Mouse (Mus musculus): Measurements from ENCODE around the gene Pkn1. TPM values are rescaled to one million over a fixed set of nuclear protein-coding genes. Genes with fewer than 3 reads are reported as not detected.

The Pkn1 gene
- total and polyA plus RNA-seq, 3 experiments: 89.4 to 153 (median 104) TPM

DNA sequence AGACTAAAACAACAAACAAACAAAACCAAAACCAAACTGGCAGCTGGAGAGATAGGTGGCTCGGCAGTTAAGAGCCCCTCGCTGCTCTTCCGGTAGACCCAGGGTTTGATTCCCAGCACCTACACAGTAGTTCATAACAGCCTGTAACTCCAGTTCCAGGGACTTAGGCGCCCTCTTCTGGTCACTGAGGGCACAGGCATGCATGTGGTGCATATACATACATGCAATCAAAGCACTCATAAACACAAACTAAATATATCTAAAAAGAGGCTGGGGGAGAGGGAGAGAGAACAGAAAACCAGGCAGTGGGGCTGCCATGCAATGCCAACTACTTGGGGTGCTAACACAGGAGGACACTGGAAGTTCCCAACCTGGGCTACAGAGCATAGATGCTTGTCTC lies 38.4 kb upstream of the Pkn1 start:
- peak overlapping the region; percentile 83; the same call in 1 of the 2 replicates for H3K4me3 ChIP-seq (ENCODE audit: low read depth, low read length)
- H3K9me3 ChIP-seq (replicated peaks): peaks cover 6% of the 10 kb centered on the region
- TF ChIP-seq GATA1 (IDR thresholded peaks at IDR 0.05; ENCODE audit: borderline replicate concordance, low read length) (no peak), CTCF (IDR thresholded peaks at IDR 0.05; ENCODE audit: low read depth, low read length) (0 out of 2 replicates have a peak, but pooled peaks have one; percentile 12)
- no peaks in the 10 kb centered on the region for H3K27me3 ChIP-seq (ENCODE audit: insufficient read depth, low read length)
- no peak for DNase-seq (ENCODE audit: low spot score)
- peaks cover 88% of the 10 kb centered on the region for H3K4me1 ChIP-seq (ENCODE audit: insufficient read depth, low read depth, low read length)
- peaks cover 77% of the 10 kb centered on the region for H3K36me3 ChIP-seq (replicated peaks)
- ATAC-seq (ENCODE audit: extremely low read depth, insufficient number of reproducible peaks, low FRiP score, poor library complexity, severe bottlenecking): no peak

DNA sequence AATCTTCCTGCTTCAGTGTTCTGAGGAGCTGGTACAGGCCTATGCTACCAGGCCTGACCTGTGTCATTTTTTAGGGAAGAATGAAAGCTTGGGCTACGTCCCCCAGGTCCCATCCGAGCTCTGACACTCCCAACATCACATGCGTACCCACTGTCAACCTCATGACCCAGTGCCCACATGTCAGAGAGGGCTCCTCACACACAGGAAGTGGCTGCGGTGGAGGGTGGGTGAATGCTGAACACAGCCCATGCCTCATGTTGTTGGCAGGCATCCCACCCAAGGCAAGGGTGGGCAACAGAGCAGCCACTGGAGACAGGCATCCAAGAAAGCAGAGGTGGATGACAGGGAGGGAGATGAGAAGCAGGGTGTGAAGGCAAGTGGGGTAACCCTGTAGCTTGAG lies 37.7 kb upstream of the Pkn1 start:
- ATAC-seq (ENCODE audit: extremely low read depth, insufficient number of reproducible peaks, low FRiP score, poor library complexity, severe bottlenecking): no peak
- DNase-seq (ENCODE audit: low spot score): no peak
- H3K27me3 ChIP-seq (ENCODE audit: insufficient read depth, low read length): no peaks in the 10 kb centered on the region
- H3K36me3 ChIP-seq (replicated peaks): peaks cover 84% of the 10 kb centered on the region
- TF ChIP-seq GATA2 (IDR thresholded peaks at IDR 0.05; ENCODE audit: borderline replicate concordance, low read depth, low read length): no peak
- TF ChIP-seq GATA1 (IDR thresholded peaks at IDR 0.05; ENCODE audit: borderline replicate concordance, low read length): no peak
- no peak for TF ChIP-seq POLR2AphosphoS5 (IDR thresholded peaks at IDR 0.05; ENCODE audit: insufficient replicate concordance, low read depth, low read length)
- TF ChIP-seq CTCF (IDR thresholded peaks at IDR 0.05; ENCODE audit: low read depth, low read length): no peak
- TF ChIP-seq TAL1 (conservative IDR thresholded peaks at IDR 0.05; ENCODE audit: low read depth, low read length): no peak
- H3K9me3 ChIP-seq (replicated peaks): peaks cover 6% of the 10 kb centered on the region
- H3K4me1 ChIP-seq (ENCODE audit: insufficient read depth, low read depth, low read length): peaks cover 87% of the 10 kb centered on the region
- peak overlapping the region; percentile 59; the same call in 1 of the 2 replicates for H3K4me3 ChIP-seq (ENCODE audit: low read depth, low read length)

DNA sequence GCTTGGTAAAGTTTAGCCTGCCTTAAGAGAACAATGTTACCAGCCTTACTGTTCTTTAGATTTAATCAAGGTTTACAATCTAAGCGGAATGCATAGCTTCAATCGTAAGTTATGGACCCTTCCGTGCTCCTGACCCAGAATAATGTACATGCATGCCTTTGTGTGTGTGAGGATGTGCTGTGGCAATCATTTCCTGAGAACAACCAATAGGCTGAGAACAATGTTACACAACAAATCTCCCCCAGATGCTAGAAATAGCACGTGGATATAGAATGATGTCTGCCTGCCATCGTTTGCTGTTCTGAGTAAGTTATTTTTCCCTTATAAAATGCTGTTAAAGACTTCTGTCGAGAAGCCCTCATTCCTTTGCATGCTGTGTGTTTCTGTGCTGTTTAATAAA lies 33.9 kb upstream of the Pkn1 start:
- ATAC-seq (ENCODE audit: extremely low read depth, insufficient number of reproducible peaks, low FRiP score, poor library complexity, severe bottlenecking) (no peak), DNase-seq (ENCODE audit: low spot score) (no peak)
- Histone ChIP-seq H3K4me1 (ENCODE audit: insufficient read depth, low read depth, low read length) (peaks cover 91% of the 10 kb centered on the region), H3K9me3 (replicated peaks) (peaks cover 6% of the 10 kb centered on the region), H3K27me3 (ENCODE audit: insufficient read depth, low read length) (no peaks in the 10 kb centered on the region), H3K4me3 (ENCODE audit: low read depth, low read length) (no peak overlapping the region), H3K36me3 (replicated peaks) (peaks cover 100% of the 10 kb centered on the region)
- TF ChIP-seq TAL1 (conservative IDR thresholded peaks at IDR 0.05; ENCODE audit: low read depth, low read length) (no peak), GATA1 (IDR thresholded peaks at IDR 0.05; ENCODE audit: borderline replicate concordance, low read length) (no peak), GATA2 (IDR thresholded peaks at IDR 0.05; ENCODE audit: borderline replicate concordance, low read depth, low read length) (no peak), POLR2AphosphoS5 (IDR thresholded peaks at IDR 0.05; ENCODE audit: insufficient replicate concordance, low read depth, low read length) (no peak)

DNA sequence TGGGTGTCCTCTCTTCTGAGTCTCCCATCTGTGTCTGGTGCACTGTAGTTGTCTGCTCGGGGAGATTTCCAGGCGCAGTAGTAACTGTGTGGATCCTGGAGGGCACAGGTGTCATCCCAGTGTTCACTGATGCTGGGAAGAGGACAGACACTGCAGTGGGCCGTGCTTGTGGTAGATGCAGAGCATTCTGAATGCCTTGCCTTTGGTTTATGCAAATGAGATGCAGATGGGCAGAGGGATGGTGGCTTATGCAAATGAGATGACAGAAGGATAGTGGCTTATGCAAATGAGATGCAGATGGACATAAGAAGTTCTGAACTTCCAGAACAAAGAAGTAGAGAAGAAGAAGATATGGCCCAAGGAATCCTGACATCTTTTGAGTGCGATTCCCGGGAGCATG lies 32.9 kb upstream of the Pkn1 start:
- ATAC-seq (ENCODE audit: extremely low read depth, insufficient number of reproducible peaks, low FRiP score, poor library complexity, severe bottlenecking) (no peak), DNase-seq (ENCODE audit: low spot score) (no peak)
- Histone ChIP-seq H3K36me3 (replicated peaks) (peaks cover 99% of the 10 kb centered on the region), H3K9me3 (replicated peaks) (no peaks in the 10 kb centered on the region), H3K4me3 (ENCODE audit: low read depth, low read length) (no peak overlapping the region), H3K27me3 (ENCODE audit: insufficient read depth, low read length) (no peaks in the 10 kb centered on the region), H3K4me1 (ENCODE audit: insufficient read depth, low read depth, low read length) (peaks cover 85% of the 10 kb centered on the region)
- TF ChIP-seq POLR2AphosphoS5 (IDR thresholded peaks at IDR 0.05; ENCODE audit: insufficient replicate concordance, low read depth, low read length) (0 out of 2 replicates have a peak, but pooled peaks have one; percentile 47), GATA1 (IDR thresholded peaks at IDR 0.05; ENCODE audit: borderline replicate concordance, low read length) (no peak)

DNA sequence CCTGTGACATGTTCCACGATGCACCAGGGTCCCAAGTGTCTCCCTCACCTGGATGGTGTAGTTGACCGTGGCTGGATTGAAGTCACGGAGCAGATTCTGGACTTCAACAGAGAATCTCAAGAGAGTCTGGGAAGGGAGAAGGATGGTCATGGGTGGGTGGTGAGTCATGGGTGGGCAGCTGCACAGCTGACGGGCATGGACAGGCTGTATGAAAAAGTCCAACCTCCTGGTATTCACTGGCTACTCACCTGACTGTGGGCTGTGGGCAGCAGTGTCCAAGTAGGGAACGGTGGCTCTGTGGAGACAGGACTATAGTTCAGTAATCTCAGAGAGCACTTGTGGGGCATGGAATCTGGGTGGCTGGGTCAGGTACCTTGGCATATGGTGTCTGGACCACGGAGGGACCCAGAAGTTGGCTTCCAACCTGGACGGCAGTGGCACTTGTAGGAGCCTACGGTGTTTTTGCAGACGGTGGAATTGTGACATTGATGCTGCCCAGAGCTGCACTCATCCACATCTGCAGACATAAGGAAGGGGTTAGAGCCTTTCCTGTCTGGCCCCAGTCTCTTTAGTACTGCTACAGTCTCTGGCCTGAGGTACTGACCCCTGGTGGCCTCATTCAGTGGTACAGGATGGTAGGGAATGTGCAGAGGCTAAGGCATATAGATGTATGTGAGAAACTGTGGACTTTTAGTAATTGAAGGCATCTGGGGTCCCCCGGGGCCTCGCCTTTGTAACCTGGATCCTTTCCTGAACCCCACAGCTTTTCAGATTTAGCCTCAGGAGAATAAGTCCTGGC lies 30.2 kb upstream of the Pkn1 start:
- Histone ChIP-seq H3K27me3 (ENCODE audit: insufficient read depth, low read length) (no peaks in the 10 kb centered on the region), H3K36me3 (replicated peaks) (peaks cover 97% of the 10 kb centered on the region), H3K4me3 (ENCODE audit: low read depth, low read length) (no peak overlapping the region), H3K4me1 (ENCODE audit: insufficient read depth, low read depth, low read length) (peaks cover 79% of the 10 kb centered on the region), H3K9me3 (replicated peaks) (no peaks in the 10 kb centered on the region)
- TF ChIP-seq CTCF (IDR thresholded peaks at IDR 0.05; ENCODE audit: low read depth, low read length): peak; percentile 17; the same call in 1 of the 2 replicates
- TF ChIP-seq GATA2 (IDR thresholded peaks at IDR 0.05; ENCODE audit: borderline replicate concordance, low read depth, low read length): no peak
- no peak for TF ChIP-seq GATA1 (IDR thresholded peaks at IDR 0.05; ENCODE audit: borderline replicate concordance, low read length)
- no peak for TF ChIP-seq POLR2AphosphoS5 (IDR thresholded peaks at IDR 0.05; ENCODE audit: insufficient replicate concordance, low read depth, low read length)
- TF ChIP-seq TAL1 (conservative IDR thresholded peaks at IDR 0.05; ENCODE audit: low read depth, low read length): no peak
- ATAC-seq (ENCODE audit: extremely low read depth, insufficient number of reproducible peaks, low FRiP score, poor library complexity, severe bottlenecking): no peak
- DNase-seq (ENCODE audit: low spot score): no peak

DNA sequence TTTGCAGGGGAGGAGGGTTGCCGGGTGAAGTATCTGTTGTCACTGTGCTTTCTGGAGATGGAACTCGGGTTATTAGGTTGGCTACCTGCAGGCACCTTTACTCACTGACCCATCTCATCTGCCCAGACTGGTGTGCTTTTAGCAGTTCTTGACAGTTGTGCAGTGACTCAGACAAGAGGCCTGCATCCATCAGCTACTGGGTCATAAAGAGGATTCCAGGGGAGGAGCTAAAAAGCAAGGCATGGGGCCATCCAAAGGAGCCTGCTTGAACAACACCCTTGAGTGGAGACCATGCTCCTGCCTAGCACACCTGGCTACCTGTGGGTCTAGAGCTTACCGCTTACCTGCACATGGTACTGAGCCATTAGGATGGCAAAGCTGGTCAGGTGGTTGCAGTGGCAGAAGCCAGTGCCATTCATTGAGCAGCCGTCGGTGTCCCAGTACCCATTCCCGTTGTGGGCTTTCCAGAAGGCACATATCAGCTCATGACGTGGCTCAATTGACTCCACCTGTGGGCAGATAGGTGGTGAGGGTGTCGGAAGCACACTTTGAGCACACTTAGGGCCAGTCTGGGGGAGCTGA lies 26.6 kb upstream of the Pkn1 start:
- ATAC-seq (ENCODE audit: extremely low read depth, insufficient number of reproducible peaks, low FRiP score, poor library complexity, severe bottlenecking): no peak
- DNase-seq (ENCODE audit: low spot score): no peak
- H3K9me3 ChIP-seq (replicated peaks): no peaks in the 10 kb centered on the region
- H3K36me3 ChIP-seq (replicated peaks): peaks cover 97% of the 10 kb centered on the region
- peaks cover 86% of the 10 kb centered on the region for H3K4me1 ChIP-seq (ENCODE audit: insufficient read depth, low read depth, low read length)
- TF ChIP-seq GATA2 (IDR thresholded peaks at IDR 0.05; ENCODE audit: borderline replicate concordance, low read depth, low read length) (no peak), POLR2AphosphoS5 (IDR thresholded peaks at IDR 0.05; ENCODE audit: insufficient replicate concordance, low read depth, low read length) (peak; percentile 75; the same call in 1 of the 2 replicates), GATA1 (IDR thresholded peaks at IDR 0.05; ENCODE audit: borderline replicate concordance, low read length) (no peak)
- H3K4me3 ChIP-seq (ENCODE audit: low read depth, low read length): no peak overlapping the region
- no peaks in the 10 kb centered on the region; the same call in 1 of the 2 replicates for H3K27me3 ChIP-seq (ENCODE audit: insufficient read depth, low read length)
